ENCODE assay signal across 10 mouse cellular contexts in genomic region chr12:80821312-80822007, GRCm38 (mm10). TPM values are rescaled to one million over a fixed set of nuclear protein-coding genes. Genes with fewer than 3 reads are reported as not detected.
A peak's percentile ranks its signal among the peaks of the same experiment; 100 is the strongest.
DNase-seq lines count a peak whose midpoint lies in the region; ATAC-seq and TF ChIP-seq lines count a peak whose summit lies in the region.
"Had no signal": no experiment of that assay in that cellular context is flagged by ENCODE, and none has a peak within 500 bp of the region (broad histone marks: within the 10 kb centered on the region; RNA-seq: fewer than 3 reads in every experiment).

No protein-coding gene starts in this region.

- H3K27me3 ChIP-seq in heart, embryonic 10.5 days (ENCODE audit: insufficient read depth, poor library complexity, severe bottlenecking): no peaks in the 10 kb centered on the region
- no peaks in the 10 kb centered on the region for H3K27me3 ChIP-seq in neural tube, embryonic 15.5 days (replicated peaks)
- no peaks in the 10 kb centered on the region for H3K27me3 ChIP-seq in heart, postnatal 0 days (ENCODE audit: control insufficient read depth, insufficient read depth, low read length)
- H3K27me3 ChIP-seq: liver, embryonic 15.5 days had no signal

- no peaks in the 10 kb centered on the region for H3K9me3 ChIP-seq in heart, embryonic 10.5 days
- no peaks in the 10 kb centered on the region for H3K9me3 ChIP-seq in neural tube, embryonic 15.5 days (replicated peaks)
- H3K9me3 ChIP-seq in heart, postnatal 0 days (replicated peaks; ENCODE audit: control insufficient read depth, low read length): no peaks in the 10 kb centered on the region
- H3K9me3 ChIP-seq: liver, embryonic 15.5 days had no signal

- DNase-seq in heart, adult 8-10 months (ENCODE audit: low spot score): peak; percentile 75
- DNase-seq in heart, embryonic 10.5 days (ENCODE audit: low spot score): no peak
- DNase-seq in neural tube, embryonic 10.5 days (ENCODE audit: extremely low spot score, low spot score): no peak
- peak; percentile 69 for DNase-seq in heart, postnatal 0 days (ENCODE audit: low spot score)
- no peak for DNase-seq in adrenal gland, postnatal 14 days
- no peak for DNase-seq in cerebellum, postnatal 4 days (ENCODE audit: low spot score in 2 of 2)
- DNase-seq: cerebellum, adult 11 months had no signal

- peaks cover 46% of the 10 kb centered on the region for H3K4me1 ChIP-seq in heart, embryonic 10.5 days
- H3K4me1 ChIP-seq in neural tube, embryonic 15.5 days: peaks cover 19% of the 10 kb centered on the region
- H3K4me1 ChIP-seq in heart, postnatal 0 days (ENCODE audit: control insufficient read depth, insufficient read depth): peaks cover 70% of the 10 kb centered on the region
- peaks cover 2% of the 10 kb centered on the region; the same call in 1 of the 2 replicates for H3K4me1 ChIP-seq in olfactory bulb, adult 2 months (ENCODE audit: control insufficient read depth, insufficient read depth, low read length)

- no peak overlapping the region for H3K4me3 ChIP-seq in heart, embryonic 10.5 days
- H3K4me3 ChIP-seq in neural tube, embryonic 15.5 days (replicated peaks): no peak overlapping the region
- H3K4me3 ChIP-seq in heart, postnatal 0 days (ENCODE audit: low read depth, low read length): no peak overlapping the region
- no peak overlapping the region for H3K4me3 ChIP-seq in olfactory bulb, adult 2 months (ENCODE audit: insufficient read depth, low read depth, low read length)
- H3K4me3 ChIP-seq: liver, embryonic 15.5 days had no signal

- H3K27ac ChIP-seq in heart, embryonic 10.5 days: no peak overlapping the region
- H3K27ac ChIP-seq in neural tube, embryonic 15.5 days (replicated peaks): peak overlapping the region; percentile 23; the same call in 1 of the 2 replicates
- peak overlapping the region; percentile 80 for H3K27ac ChIP-seq in heart, postnatal 0 days (ENCODE audit: low read depth)
- peak overlapping the region; percentile 29; the same call in 1 of the 2 replicates for H3K27ac ChIP-seq in olfactory bulb, adult 2 months (ENCODE audit: insufficient read depth, low read depth, low read length)

- TF ChIP-seq POLR2A in olfactory bulb, adult 2 months (IDR thresholded peaks at IDR 0.05; ENCODE audit: insufficient read depth, low read depth, low read length): no peak

- H3K4me2 ChIP-seq in neural tube, embryonic 15.5 days: no peak overlapping the region
- no peak overlapping the region for H3K4me2 ChIP-seq in heart, postnatal 0 days (ENCODE audit: low read depth, low read length)
- H3K4me2 ChIP-seq: liver, embryonic 15.5 days had no signal

- no peak overlapping the region for H3K9ac ChIP-seq in neural tube, embryonic 15.5 days (replicated peaks)
- no peak overlapping the region for H3K9ac ChIP-seq in heart, postnatal 0 days (replicated peaks; ENCODE audit: low read depth, low read length)
- H3K9ac ChIP-seq: liver, embryonic 15.5 days had no signal

- 74% methylated on average over 4 of the region's 4 CpGs for WGBS in heart, embryonic 10.5 days
- WGBS in neural tube, embryonic 15.5 days: 89% methylated on average over 4 of the region's 4 CpGs
- WGBS in heart, postnatal 0 days: 37% methylated on average over 4 of the region's 4 CpGs
- WGBS in olfactory bulb, adult 2 months: 67% methylated on average over 4 of the region's 4 CpGs

- H3K36me3 ChIP-seq in heart, embryonic 10.5 days: no peaks in the 10 kb centered on the region
- no peaks in the 10 kb centered on the region for H3K36me3 ChIP-seq in neural tube, embryonic 15.5 days
- H3K36me3 ChIP-seq in heart, postnatal 0 days (replicated peaks; ENCODE audit: control insufficient read depth, insufficient read depth, low read length): no peaks in the 10 kb centered on the region
- H3K36me3 ChIP-seq: liver, embryonic 15.5 days had no signal

- TF ChIP-seq CTCF in heart, postnatal 0 days (IDR thresholded peaks at IDR 0.05; ENCODE audit: low read depth): no peak
- no peak for TF ChIP-seq CTCF in olfactory bulb, adult 2 months (IDR thresholded peaks at IDR 0.05; ENCODE audit: insufficient read depth, low read depth, low read length)

- no peak for ATAC-seq in neural tube, embryonic 15.5 days (ENCODE audit: low FRiP score)
- ATAC-seq in heart, postnatal 0 days (ENCODE audit: insufficient read depth, low read depth): peak; percentile 80; the same call in 1 of the 2 replicates

- 0 out of 2 replicates have a peak, but pooled peaks have one; percentile 69 for TF ChIP-seq EP300 in heart, postnatal 0 days (IDR thresholded peaks at IDR 0.05; ENCODE audit: low read depth)

RNA-seq across cellular contexts. Expression of gene Susd6, which starts 31.1 kb away (rescaled TPM):
- total RNA-seq in heart, adult 8-10 months (2022): 10 to 100 TPM; 70.6 to 75.8 (median 73.7) TPM
- polyA plus RNA-seq in heart, embryonic 10.5 days (2016; fragmentation: Nextera tagmentation; extraction: Ambion mirVana): 14.9 and 16.5 TPM in 2 replicates
- polyA plus RNA-seq in neural tube, embryonic 15.5 days (2015; fragmentation: Nextera tagmentation; extraction: Ambion mirVana): 9.1 and 11.9 TPM in 2 replicates
- total RNA-seq in heart, postnatal 0 days (2014; rRNA removed; ENCODE audit: low replicate concordance): 50.2 and 50.6 TPM in 2 replicates
- 15.1 and 15.4 TPM in 2 replicates for polyA plus RNA-seq in heart, postnatal 0 days (2015; fragmentation: Nextera tagmentation; extraction: Ambion mirVana)
- polyA plus RNA-seq in olfactory bulb, adult 2 months (2012; ENCODE audit: insufficient read depth, insufficient read length, low replicate concordance, missing spikeins): not detected in 2 replicates
- total RNA-seq in adrenal gland, postnatal 14 days (2021): 47.4 and 49.9 TPM in 2 replicates

Comparison
In these comparisons a context has a peak if more than half of its experiments do, and no peak if none do; other contexts are left out.
1. DNase-seq: peak in heart, adult 8-10 months (single experiment) and heart, postnatal 0 days (single experiment); none in heart, embryonic 10.5 days (single experiment), neural tube, embryonic 10.5 days (single experiment), adrenal gland, postnatal 14 days (single experiment) and cerebellum, postnatal 4 days (0 of 2).